Mouse (Mus musculus): ENCODE data around the gene Ift172.

Ift172 gene

GRCm38 (mm10) chr5:31290521-31291360 is at the start of gene Ift172:
Ift172 (minus strand) TSS chr5:31291116.
- DNase-seq (ENCODE audit: low read depth, low spot score) = peak; percentile 100

GRCm38 (mm10) chr5:31328255-31328654 is 37.3 kb upstream of the Ift172 start:
- peak; percentile 79 for DNase-seq (ENCODE audit: low read depth, low spot score)

- peak; percentile 47 for DNase-seq (ENCODE audit: low read depth, low spot score)
These were observed 35.9 kb upstream of the Ift172 start for GRCm38 (mm10) chr5:31326850-31327249.

- DNase-seq (ENCODE audit: low read depth, low spot score) = no peak
These were observed 33.2 kb upstream of the Ift172 start for GRCm38 (mm10) chr5:31324085-31324484.

- DNase-seq (ENCODE audit: low read depth, low spot score) = no peak
These were observed 31.9 kb upstream of the Ift172 start for GRCm38 (mm10) chr5:31322776-31323175.

GRCm38 (mm10) chr5:31312806-31313205 is 21.9 kb upstream of the Ift172 start:
- no peak for DNase-seq (ENCODE audit: low read depth, low spot score)

GRCm38 (mm10) chr5:31303093-31303492 is 12.2 kb upstream of the Ift172 start:
- no peak for DNase-seq (ENCODE audit: low read depth, low spot score)

GRCm38 (mm10) chr5:31301866-31302265 is 10.9 kb upstream of the Ift172 start:
- no peak for DNase-seq (ENCODE audit: low read depth, low spot score)

- no peak for DNase-seq (ENCODE audit: low read depth, low spot score)
These were observed 7.6 kb upstream of the Ift172 start for GRCm38 (mm10) chr5:31298486-31298885.

- DNase-seq (ENCODE audit: low read depth, low spot score) = no peak
These were observed 7.1 kb upstream of the Ift172 start for GRCm38 (mm10) chr5:31297981-31298380.

GRCm38 (mm10) chr5:31297047-31297757 is 6.3 kb upstream of the Ift172 start, which contains the start of gene Gckr:
Gckr (plus strand) TSS chr5:31297443.
- no peak for DNase-seq (ENCODE audit: low read depth, low spot score)

- DNase-seq (ENCODE audit: low read depth, low spot score) = peak; percentile 43
These were observed 4.8 kb upstream of the Ift172 start, which contains the start of gene Fndc4 for GRCm38 (mm10) chr5:31295606-31296141. Fndc4 (minus strand) TSS chr5:31296080.

GRCm38 (mm10) chr5:31294964-31295605 is 4.2 kb upstream of the Ift172 start:
- no peak for DNase-seq (ENCODE audit: low read depth, low spot score)

GRCm38 (mm10) chr5:31291361-31291688 is 409 bp upstream of the Ift172 start:
- no peak for DNase-seq (ENCODE audit: low read depth, low spot score)

- DNase-seq (ENCODE audit: low read depth, low spot score) = peak; percentile 28
These were observed 1.2 kb downstream of the Ift172 start for GRCm38 (mm10) chr5:31289626-31290230.

- DNase-seq (ENCODE audit: low read depth, low spot score) = peak; percentile 20
These were observed 2.3 kb downstream of the Ift172 start for GRCm38 (mm10) chr5:31288655-31289054.

GRCm38 (mm10) chr5:31288225-31288624 is 2.7 kb downstream of the Ift172 start:
- DNase-seq (ENCODE audit: low read depth, low spot score) = peak; percentile 13

- DNase-seq (ENCODE audit: low read depth, low spot score) = peak; percentile 47
These were observed 11.5 kb downstream of the Ift172 start for GRCm38 (mm10) chr5:31279245-31279988.

GRCm38 (mm10) chr5:31273018-31273417 is 17.9 kb downstream of the Ift172 start:
- no peak for DNase-seq (ENCODE audit: low read depth, low spot score)

GRCm38 (mm10) chr5:31267686-31268085 is 23.2 kb downstream of the Ift172 start:
- no peak for DNase-seq (ENCODE audit: low read depth, low spot score)

GRCm38 (mm10) chr5:31266101-31266500 is 24.8 kb downstream of the Ift172 start:
- DNase-seq (ENCODE audit: low read depth, low spot score) = no peak
